Mouse (Mus musculus): ENCODE data around the gene Zc3h13. TPM values are rescaled to one million over a fixed set of nuclear protein-coding genes. Genes with fewer than 3 reads are reported as not detected.

Gene Zc3h13
- polyA plus RNA-seq, 1 experiment, result 10.1 TPM

GRCm38 (mm10) chr14:75237096-75237495 is 47.1 kb upstream of the Zc3h13 start:
- Histone ChIP-seq H3K36me3 (ENCODE audit: control insufficient read depth, insufficient read depth) (no peaks in the 10 kb centered on the region), H3K79me2 (ENCODE audit: control insufficient read depth, insufficient read depth) (no peaks in the 10 kb centered on the region), H3K4me3 (no peak overlapping the region), H3K4me2 (ENCODE audit: low read depth) (no peak overlapping the region), H3ac (ENCODE audit: control insufficient read depth, insufficient read length) (no peak overlapping the region), H3K27me3 (ENCODE audit: control insufficient read depth, insufficient read depth, insufficient read length) (no peaks in the 10 kb centered on the region)
- no peak for TF ChIP-seq TCF3 (IDR thresholded peaks at IDR 0.05; ENCODE audit: insufficient read length, low read depth)
- TF ChIP-seq POLR2A (IDR thresholded peaks at IDR 0.05; ENCODE audit: insufficient read length, low read depth), result no peak
- no peak for TF ChIP-seq MYOD1 (IDR thresholded peaks at IDR 0.05; ENCODE audit: control insufficient read depth in 1 of 3, insufficient read length in 2 of 3, low read depth in 2 of 3)
- TF ChIP-seq MYOG (IDR thresholded peaks at IDR 0.05; ENCODE audit: control insufficient read depth in 1 of 3, insufficient read depth in 1 of 3, insufficient read length in 2 of 3, low read depth in 2 of 3), result no peak
- TF ChIP-seq MAX (IDR thresholded peaks at IDR 0.05; ENCODE audit: low read depth), result no peak
- no peak for TF ChIP-seq REST (IDR thresholded peaks at IDR 0.05; ENCODE audit: insufficient read depth, insufficient read length)
- no peak for TF ChIP-seq POLR2AphosphoS2 (IDR thresholded peaks at IDR 0.05; ENCODE audit: insufficient read length, low read depth)
- no peak for TF ChIP-seq E2F4 (IDR thresholded peaks at IDR 0.05; ENCODE audit: insufficient read depth)
- TF ChIP-seq SRF (IDR thresholded peaks at IDR 0.05; ENCODE audit: control insufficient read depth, insufficient read length, low read depth), result no peak
- TF ChIP-seq USF1 (IDR thresholded peaks at IDR 0.05; ENCODE audit: low read depth), result no peak
- TF ChIP-seq TCF12 (IDR thresholded peaks at IDR 0.05; ENCODE audit: insufficient read depth, poor library complexity, severe bottlenecking), result no peak
- TF ChIP-seq CEBPB (IDR thresholded peaks at IDR 0.05; ENCODE audit: insufficient read depth, poor library complexity, severe bottlenecking), result no peak

- TF ChIP-seq SRF (IDR thresholded peaks at IDR 0.05; ENCODE audit: control insufficient read depth, insufficient read length, low read depth) (no peak), CEBPB (IDR thresholded peaks at IDR 0.05; ENCODE audit: insufficient read depth, poor library complexity, severe bottlenecking) (no peak), MAX (IDR thresholded peaks at IDR 0.05; ENCODE audit: low read depth) (no peak), TCF3 (IDR thresholded peaks at IDR 0.05; ENCODE audit: insufficient read length, low read depth) (no peak), USF1 (IDR thresholded peaks at IDR 0.05; ENCODE audit: low read depth) (no peak), MYOG (IDR thresholded peaks at IDR 0.05; ENCODE audit: control insufficient read depth in 1 of 3, insufficient read depth in 1 of 3, insufficient read length in 2 of 3, low read depth in 2 of 3) (no peak), E2F4 (IDR thresholded peaks at IDR 0.05; ENCODE audit: insufficient read depth) (no peak), REST (IDR thresholded peaks at IDR 0.05; ENCODE audit: insufficient read depth, insufficient read length) (no peak), POLR2A (IDR thresholded peaks at IDR 0.05; ENCODE audit: insufficient read length, low read depth) (no peak), POLR2AphosphoS2 (IDR thresholded peaks at IDR 0.05; ENCODE audit: insufficient read length, low read depth) (no peak), TCF12 (IDR thresholded peaks at IDR 0.05; ENCODE audit: insufficient read depth, poor library complexity, severe bottlenecking) (no peak)
Measured at GRCm38 (mm10) chr14:75238054-75238692, 46.0 kb upstream of the Zc3h13 start.

GRCm38 (mm10) chr14:75242087-75242486 is 42.1 kb upstream of the Zc3h13 start, which contains the start of gene Cpb2:
TSS of gene Cpb2 (plus strand) at chr14:75242287.
- no peak within 1 kb of the TSS for H3ac ChIP-seq (ENCODE audit: control insufficient read depth, insufficient read length)
- H3K4me2 ChIP-seq (ENCODE audit: low read depth), result no peak within 1 kb of the TSS
- TF ChIP-seq POLR2AphosphoS2 (IDR thresholded peaks at IDR 0.05; ENCODE audit: insufficient read length, low read depth) (no peak), MYOD1 (IDR thresholded peaks at IDR 0.05; ENCODE audit: control insufficient read depth in 1 of 3, insufficient read length in 2 of 3, low read depth in 2 of 3) (no peak), TCF12 (IDR thresholded peaks at IDR 0.05; ENCODE audit: insufficient read depth, poor library complexity, severe bottlenecking) (no peak), POLR2A (IDR thresholded peaks at IDR 0.05; ENCODE audit: insufficient read length, low read depth) (no peak), SRF (IDR thresholded peaks at IDR 0.05; ENCODE audit: control insufficient read depth, insufficient read length, low read depth) (no peak)
- H3K36me3 ChIP-seq (ENCODE audit: control insufficient read depth, insufficient read depth), result no peaks in the 10 kb centered on the region
- H3K27me3 ChIP-seq (ENCODE audit: control insufficient read depth, insufficient read depth, insufficient read length), result no peaks in the 10 kb centered on the region
- no peaks in the 10 kb centered on the region for H3K79me2 ChIP-seq (ENCODE audit: control insufficient read depth, insufficient read depth)
- H3K4me3 ChIP-seq, result no peak within 1 kb of the TSS

More at GRCm38 (mm10) chr14:75238054-75238692, 46.0 kb upstream of the Zc3h13 start:
- no peak overlapping the region for H3K4me3 ChIP-seq
- H3K27me3 ChIP-seq (ENCODE audit: control insufficient read depth, insufficient read depth, insufficient read length), result no peaks in the 10 kb centered on the region
- no peak overlapping the region for H3K4me2 ChIP-seq (ENCODE audit: low read depth)
- no peaks in the 10 kb centered on the region for H3K36me3 ChIP-seq (ENCODE audit: control insufficient read depth, insufficient read depth)
- no peaks in the 10 kb centered on the region for H3K79me2 ChIP-seq (ENCODE audit: control insufficient read depth, insufficient read depth)
- H3ac ChIP-seq (ENCODE audit: control insufficient read depth, insufficient read length), result no peak overlapping the region

GRCm38 (mm10) chr14:75246024-75247000 is 37.9 kb upstream of the Zc3h13 start:
- Histone ChIP-seq H3ac (ENCODE audit: control insufficient read depth, insufficient read length) (no peak overlapping the region), H3K79me2 (ENCODE audit: control insufficient read depth, insufficient read depth) (no peaks in the 10 kb centered on the region), H3K36me3 (ENCODE audit: control insufficient read depth, insufficient read depth) (no peaks in the 10 kb centered on the region), H3K27me3 (ENCODE audit: control insufficient read depth, insufficient read depth, insufficient read length) (no peaks in the 10 kb centered on the region), H3K4me3 (no peak overlapping the region), H3K4me2 (ENCODE audit: low read depth) (no peak overlapping the region)
- TF ChIP-seq TCF3 (IDR thresholded peaks at IDR 0.05; ENCODE audit: insufficient read length, low read depth) (no peak), REST (IDR thresholded peaks at IDR 0.05; ENCODE audit: insufficient read depth, insufficient read length) (no peak), MAX (IDR thresholded peaks at IDR 0.05; ENCODE audit: low read depth) (no peak), MYOG (IDR thresholded peaks at IDR 0.05; ENCODE audit: control insufficient read depth in 1 of 3, insufficient read depth in 1 of 3, insufficient read length in 2 of 3, low read depth in 2 of 3) (no peak), POLR2A (IDR thresholded peaks at IDR 0.05; ENCODE audit: insufficient read length, low read depth) (no peak), SRF (IDR thresholded peaks at IDR 0.05; ENCODE audit: control insufficient read depth, insufficient read length, low read depth) (no peak), POLR2AphosphoS2 (IDR thresholded peaks at IDR 0.05; ENCODE audit: insufficient read length, low read depth) (no peak), E2F4 (IDR thresholded peaks at IDR 0.05; ENCODE audit: insufficient read depth) (no peak), CEBPB (IDR thresholded peaks at IDR 0.05; ENCODE audit: insufficient read depth, poor library complexity, severe bottlenecking) (no peak), TCF12 (IDR thresholded peaks at IDR 0.05; ENCODE audit: insufficient read depth, poor library complexity, severe bottlenecking) (no peak), MYOD1 (IDR thresholded peaks at IDR 0.05; ENCODE audit: control insufficient read depth in 1 of 3, insufficient read length in 2 of 3, low read depth in 2 of 3) (no peak), USF1 (IDR thresholded peaks at IDR 0.05; ENCODE audit: low read depth) (no peak)
